Mouse (Mus musculus): Measurements from ENCODE around the gene Tex14. TPM values are rescaled to one million over a fixed set of nuclear protein-coding genes. Genes with fewer than 3 reads are reported as not detected.

The Tex14 gene
- polyA plus RNA-seq, 1 experiment from 2014 or later = 0.60 TPM

DNA sequence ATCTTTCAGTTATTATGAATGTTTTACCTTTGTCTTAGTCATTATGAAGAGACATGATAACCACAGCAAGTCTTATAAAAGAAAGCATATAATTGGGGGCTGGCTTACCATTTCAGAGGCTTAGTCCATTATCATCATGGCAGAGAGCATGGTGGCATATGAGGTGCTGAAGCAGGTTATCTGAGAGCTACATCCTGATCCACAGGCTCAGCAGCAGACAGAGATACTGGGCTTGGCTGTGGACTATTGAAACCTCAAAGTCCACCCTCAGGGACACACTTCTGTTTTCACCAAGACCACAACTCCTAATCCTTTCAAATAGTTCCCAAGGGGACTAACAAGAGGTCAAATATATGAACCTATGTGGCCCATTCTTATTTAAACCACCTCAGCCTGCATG, 119.1 kb downstream of the Tex14 start:
- Histone ChIP-seq H3K9me3 (no peaks in the 10 kb centered on the region), H3K9ac (replicated peaks) (no peak overlapping the region), H3K4me2 (replicated peaks) (no peak overlapping the region), H3K27me3 (no peaks in the 10 kb centered on the region), H3K36me3 (no peaks in the 10 kb centered on the region), H3K4me3 (no peak overlapping the region), H3K27ac (replicated peaks) (no peak overlapping the region), H3K4me1 (peaks cover 9% of the 10 kb centered on the region)
- ATAC-seq (ENCODE audit: low FRiP score, low read depth) = no peak

- Histone ChIP-seq H3K9me3 (no peaks in the 10 kb centered on the region), H3K36me3 (no peaks in the 10 kb centered on the region), H3K27ac (replicated peaks) (no peak overlapping the region), H3K9ac (replicated peaks) (no peak overlapping the region), H3K4me1 (peaks cover 9% of the 10 kb centered on the region), H3K4me3 (no peak overlapping the region), H3K27me3 (no peaks in the 10 kb centered on the region), H3K4me2 (replicated peaks) (no peak overlapping the region)
- no peak for ATAC-seq (ENCODE audit: low FRiP score, low read depth)
Observed at GRCm38 (mm10) chr11:87524780-87525179, 119.9 kb downstream of the Tex14 start.

GRCm38 (mm10) chr11:87527364-87527763, 122.5 kb downstream of the Tex14 start:
- no peaks in the 10 kb centered on the region for H3K36me3 ChIP-seq
- H3K4me3 ChIP-seq = no peak overlapping the region
- WGBS = 70% methylated on average over 3 of the region's 3 CpGs
- no peak for ATAC-seq (ENCODE audit: low FRiP score, low read depth)
- no peaks in the 10 kb centered on the region; the same call in 1 of the 2 replicates for H3K27me3 ChIP-seq
- H3K4me1 ChIP-seq = peaks cover 9% of the 10 kb centered on the region
- no peak overlapping the region for H3K27ac ChIP-seq (replicated peaks)
- H3K9ac ChIP-seq (replicated peaks) = no peak overlapping the region
- H3K9me3 ChIP-seq = no peaks in the 10 kb centered on the region
- no peak overlapping the region for H3K4me2 ChIP-seq (replicated peaks)

DNA sequence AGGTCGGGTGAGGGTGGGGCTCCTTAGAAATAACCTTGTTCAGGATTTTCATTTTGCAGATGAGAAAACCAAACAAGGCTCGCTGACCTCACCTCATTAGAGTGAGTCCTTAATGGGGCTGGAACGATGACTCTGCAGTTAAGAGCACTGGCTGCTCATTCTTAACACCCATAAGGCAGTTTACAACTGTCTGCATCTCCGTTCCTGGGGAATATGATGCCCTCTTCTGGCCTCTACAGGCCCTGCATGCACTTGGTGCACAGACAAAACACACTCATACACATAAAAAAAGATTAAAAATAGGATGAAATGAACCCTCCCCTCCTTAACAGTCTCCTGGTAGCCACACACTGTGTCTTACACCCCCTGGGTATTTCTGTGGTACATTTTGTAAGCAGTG, 123.1 kb downstream of the Tex14 start:
- H3K9me3 ChIP-seq = no peaks in the 10 kb centered on the region
- ATAC-seq (ENCODE audit: low FRiP score, low read depth) = no peak
- H3K4me2 ChIP-seq (replicated peaks) = no peak overlapping the region
- WGBS = 64% methylated on average over 4 of the region's 4 CpGs
- no peak overlapping the region for H3K9ac ChIP-seq (replicated peaks)
- H3K4me1 ChIP-seq = peaks cover 9% of the 10 kb centered on the region
- no peak overlapping the region for H3K27ac ChIP-seq (replicated peaks)
- no peaks in the 10 kb centered on the region for H3K36me3 ChIP-seq
- no peak overlapping the region for H3K4me3 ChIP-seq
- no peaks in the 10 kb centered on the region; the same call in 1 of the 2 replicates for H3K27me3 ChIP-seq

DNA sequence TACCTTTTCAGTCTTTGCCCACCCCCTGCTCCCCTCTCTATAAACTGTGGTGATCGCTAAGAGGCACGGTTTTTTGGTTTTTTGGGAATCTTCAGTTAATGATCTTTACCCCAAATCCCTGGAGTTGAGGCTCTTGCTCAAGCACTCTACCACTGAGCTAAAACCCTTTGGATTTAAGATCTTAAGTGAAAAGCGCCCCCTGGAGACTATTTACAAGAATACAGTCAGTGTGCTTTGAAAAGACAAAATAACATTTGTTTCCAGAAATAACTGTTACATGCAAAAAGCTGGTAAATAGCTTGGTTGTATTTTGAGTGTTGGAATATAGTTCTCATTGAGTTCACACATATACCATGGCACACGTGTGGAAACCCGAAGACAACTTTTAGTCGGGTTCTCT, 126.8 kb downstream of the Tex14 start:
- Histone ChIP-seq H3K4me1 (no peaks in the 10 kb centered on the region), H3K9ac (replicated peaks) (no peak overlapping the region), H3K36me3 (no peaks in the 10 kb centered on the region), H3K27ac (replicated peaks) (no peak overlapping the region), H3K27me3 (no peaks in the 10 kb centered on the region; the same call in 1 of the 2 replicates), H3K9me3 (no peaks in the 10 kb centered on the region), H3K4me3 (no peak overlapping the region), H3K4me2 (replicated peaks) (no peak overlapping the region)
- no peak for ATAC-seq (ENCODE audit: low FRiP score, low read depth)
- 55% methylated on average over 6 of the region's 6 CpGs for WGBS

DNA sequence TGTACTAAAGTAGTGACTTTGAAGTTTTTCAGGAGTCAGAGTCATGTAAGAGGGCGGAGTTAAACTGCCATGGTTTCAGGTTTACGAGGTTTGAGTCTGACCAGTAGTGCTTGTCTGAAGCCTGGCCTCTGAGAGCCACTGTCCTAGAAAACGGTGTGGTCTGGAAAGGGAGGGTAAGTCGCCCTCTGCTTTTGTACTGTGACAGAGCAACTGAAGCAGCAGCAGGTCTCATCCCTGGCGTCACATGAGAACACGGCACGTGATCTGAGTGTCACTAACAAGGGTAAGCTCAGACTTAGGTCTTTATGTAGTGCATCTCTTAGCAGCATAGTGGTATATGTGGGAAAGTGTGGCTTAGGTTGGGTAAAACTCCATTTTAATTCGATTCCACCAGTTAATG, 137.4 kb downstream of the Tex14 start:
- Histone ChIP-seq H3K4me3 (no peak overlapping the region), H3K4me2 (replicated peaks) (no peak overlapping the region), H3K4me1 (no peaks in the 10 kb centered on the region), H3K36me3 (no peaks in the 10 kb centered on the region), H3K9me3 (no peaks in the 10 kb centered on the region), H3K27ac (replicated peaks) (no peak overlapping the region), H3K27me3 (no peaks in the 10 kb centered on the region), H3K9ac (replicated peaks) (no peak overlapping the region)
- no peak for ATAC-seq (ENCODE audit: low FRiP score, low read depth)
- 46% methylated on average over 8 of the region's 8 CpGs for WGBS

- WGBS = 58% methylated on average over 3 of the region's 3 CpGs
- ATAC-seq (ENCODE audit: low FRiP score, low read depth) = no peak
- H3K4me1 ChIP-seq = no peaks in the 10 kb centered on the region
Observed at GRCm38 (mm10) chr11:87542906-87543305, 138.0 kb downstream of the Tex14 start.

GRCm38 (mm10) chr11:87553342-87553741, 148.5 kb downstream of the Tex14 start:
- H3K4me2 ChIP-seq (replicated peaks) = no peak overlapping the region
- no peak overlapping the region for H3K4me3 ChIP-seq
- H3K9me3 ChIP-seq = no peaks in the 10 kb centered on the region
- no peaks in the 10 kb centered on the region for H3K36me3 ChIP-seq
- peaks cover 6% of the 10 kb centered on the region; the same call in 1 of the 2 replicates for H3K4me1 ChIP-seq
- 80% methylated on average over 4 of the region's 4 CpGs for WGBS
- ATAC-seq (ENCODE audit: low FRiP score, low read depth) = no peak
- H3K9ac ChIP-seq (replicated peaks) = no peak overlapping the region
- no peaks in the 10 kb centered on the region for H3K27me3 ChIP-seq
- no peak overlapping the region for H3K27ac ChIP-seq (replicated peaks)

More at GRCm38 (mm10) chr11:87542906-87543305, 138.0 kb downstream of the Tex14 start:
- Histone ChIP-seq H3K36me3 (no peaks in the 10 kb centered on the region), H3K27me3 (no peaks in the 10 kb centered on the region), H3K9ac (replicated peaks) (no peak overlapping the region), H3K4me2 (replicated peaks) (no peak overlapping the region), H3K4me3 (no peak overlapping the region), H3K9me3 (no peaks in the 10 kb centered on the region), H3K27ac (replicated peaks) (no peak overlapping the region)

- Histone ChIP-seq H3K4me1 (peaks cover 6% of the 10 kb centered on the region; the same call in 1 of the 2 replicates), H3K9me3 (no peaks in the 10 kb centered on the region), H3K27ac (replicated peaks) (no peak overlapping the region; the same call in 1 of the 2 replicates), H3K27me3 (no peaks in the 10 kb centered on the region), H3K9ac (replicated peaks) (no peak overlapping the region), H3K4me3 (no peak overlapping the region), H3K4me2 (replicated peaks) (no peak overlapping the region), H3K36me3 (no peaks in the 10 kb centered on the region)
- ATAC-seq (ENCODE audit: low FRiP score, low read depth) = no peak
- 64% methylated on average over 5 of the region's 5 CpGs for WGBS
Observed at GRCm38 (mm10) chr11:87554386-87554785, 149.5 kb downstream of the Tex14 start.

- Histone ChIP-seq H3K36me3 (no peaks in the 10 kb centered on the region), H3K27ac (replicated peaks) (no peak overlapping the region), H3K27me3 (no peaks in the 10 kb centered on the region), H3K9ac (replicated peaks) (no peak overlapping the region), H3K4me3 (no peak overlapping the region), H3K9me3 (no peaks in the 10 kb centered on the region), H3K4me2 (replicated peaks) (no peak overlapping the region), H3K4me1 (peaks cover 6% of the 10 kb centered on the region; the same call in 1 of the 2 replicates)
- ATAC-seq (ENCODE audit: low FRiP score, low read depth) = no peak
- 33% methylated on average over 2 of the region's 2 CpGs for WGBS
Observed at GRCm38 (mm10) chr11:87555106-87555703, 150.3 kb downstream of the Tex14 start.

GRCm38 (mm10) chr11:87561208-87561607, 156.3 kb downstream of the Tex14 start:
- Histone ChIP-seq H3K36me3 (no peaks in the 10 kb centered on the region), H3K4me1 (no peaks in the 10 kb centered on the region), H3K9ac (replicated peaks) (no peak overlapping the region), H3K27me3 (no peaks in the 10 kb centered on the region), H3K4me2 (replicated peaks) (no peak overlapping the region), H3K27ac (replicated peaks) (no peak overlapping the region), H3K9me3 (no peaks in the 10 kb centered on the region), H3K4me3 (no peak overlapping the region)
- WGBS = 83% methylated on average over 6 of the region's 6 CpGs
- ATAC-seq (ENCODE audit: low FRiP score, low read depth) = no peak

DNA sequence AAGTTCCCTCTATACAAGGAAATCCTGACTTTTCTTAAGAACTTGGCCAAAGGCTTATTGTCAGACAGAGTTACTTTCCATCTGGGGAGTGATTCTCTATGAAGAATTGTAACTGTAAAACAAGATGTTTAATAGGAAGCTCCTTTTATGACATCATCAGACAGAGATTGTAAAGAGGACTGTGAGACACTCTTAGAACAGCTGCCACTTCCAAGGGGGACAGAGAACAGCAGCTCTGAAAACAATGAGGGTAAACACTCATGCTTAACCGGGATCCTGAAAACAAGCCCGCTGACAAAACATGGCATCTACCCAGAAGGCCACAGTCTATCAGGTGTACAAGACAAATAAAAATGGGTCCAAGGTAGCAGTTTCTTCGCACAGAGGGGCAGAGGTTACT, 161.6 kb downstream of the Tex14 start, which contains the start of gene Gm11492:
Gm11492 (plus strand) TSS at position 153 of the 400 bp plus-strand sequence.
- Histone ChIP-seq H3K4me3 (no peak within 1 kb of the TSS), H3K9ac (replicated peaks) (no peak within 1 kb of the TSS), H3K4me2 (replicated peaks) (no peak within 1 kb of the TSS), H3K9me3 (no peaks in the 10 kb centered on the region), H3K4me1 (no peaks in the 10 kb centered on the region), H3K27ac (replicated peaks) (no peak within 1 kb of the TSS), H3K27me3 (no peaks in the 10 kb centered on the region), H3K36me3 (no peaks in the 10 kb centered on the region)
- 82% methylated on average over 3 of the region's 3 CpGs for WGBS
- no peak for ATAC-seq (ENCODE audit: low FRiP score, low read depth)
